Mouse (Mus musculus) MEL (cell line): ENCODE results near the gene Fbxw24.

Experiments used
- CTCF ChIP-seq, 3 experiments: IDR thresholded peaks in 2 of 3; conservative IDR thresholded peaks in 1 of 3; 2 replicates each; pipeline ENCODE4 v1.5.1; 2011 to 2012; ENCODE audit warnings: low read length in 3 of 3, low read depth in 2 of 3, mild to moderate bottlenecking in 2 of 3, improper control_type of control experiment in 1 of 3, inconsistent platforms in 1 of 3, mixed read lengths in 1 of 3, moderate library complexity in 1 of 3; ENCODE audit not compliant: control insufficient read depth in 1 of 3, insufficient read depth in 1 of 3, poor library complexity in 1 of 3, severe bottlenecking in 1 of 3
- MAX ChIP-seq: IDR thresholded peaks from 2 replicates; pipeline ENCODE4 v1.6.1; 2011; ENCODE audit warnings: low read length, improper control_type of control experiment
- MXI1 ChIP-seq: IDR thresholded peaks from 2 replicates; pipeline ENCODE4 v1.6.1; 2011; ENCODE audit warnings: mild to moderate bottlenecking, low read depth, low read length, improper control_type of control experiment
- POLR2A ChIP-seq, 2 experiments: IDR thresholded peaks; 2 replicates each; pipeline ENCODE4 v1.6.1; 2011 to 2012; ENCODE audit warnings: low read length in 2 of 2, mild to moderate bottlenecking in 2 of 2, control low read depth in 1 of 2, improper control_type of control experiment in 1 of 2, low read depth in 1 of 2, moderate library complexity in 1 of 2; ENCODE audit not compliant: control insufficient read depth in 1 of 2, insufficient read depth in 1 of 2, poor library complexity in 1 of 2
- SMC3 ChIP-seq: IDR thresholded peaks from 2 replicates; pipeline ENCODE4 v1.6.1; 2011; ENCODE audit warnings: low read depth, low read length, improper control_type of control experiment
- TAL1 ChIP-seq: IDR thresholded peaks from 2 replicates; pipeline ENCODE4 v1.6.1; 2012; ENCODE audit warnings: mild to moderate bottlenecking, inconsistent platforms, low read length, moderate library complexity, mixed read lengths
- TCF12 ChIP-seq: IDR thresholded peaks from 2 replicates; pipeline ENCODE4 v1.6.1; 2014; ENCODE audit warnings: low read depth, mild to moderate bottlenecking, inconsistent platforms, low read length, improper control_type of control experiment, moderate library complexity
- UBTF ChIP-seq: IDR thresholded peaks from 2 replicates; pipeline ENCODE4 v1.6.1; 2012; ENCODE audit warnings: low read depth, mild to moderate bottlenecking, inconsistent platforms, low read length, improper control_type of control experiment, moderate library complexity, borderline replicate concordance; ENCODE audit not compliant: insufficient read depth
- USF1 ChIP-seq: IDR thresholded peaks from 2 replicates; pipeline ENCODE4 v1.6.1; 2014; ENCODE audit warnings: low read depth, mild to moderate bottlenecking, inconsistent platforms, low read length, improper control_type of control experiment, moderate library complexity

DNA sequence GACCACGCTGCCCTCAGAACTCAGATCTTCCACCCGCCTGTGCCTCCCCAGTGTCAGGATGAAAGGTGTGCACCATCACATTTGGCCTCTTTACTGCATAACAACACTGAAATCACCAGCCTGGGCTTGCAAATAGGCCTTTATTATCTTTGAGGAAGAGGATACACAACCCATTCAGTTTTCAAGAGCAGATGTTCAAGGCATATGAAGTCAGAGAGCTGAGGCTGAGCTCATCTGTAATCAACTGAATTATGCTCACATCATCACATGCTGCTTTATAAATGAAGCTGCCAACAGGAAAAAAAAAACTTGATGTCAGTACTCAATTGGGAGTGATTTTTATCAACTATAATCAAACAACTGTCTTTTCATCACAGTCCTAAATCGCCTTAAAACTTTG lies 73.4 kb downstream of the Fbxw24 start:
- TF ChIP-seq TAL1 = no peak
- TF ChIP-seq MAX = no peak
- no peak for TF ChIP-seq USF1
- TF ChIP-seq SMC3 = no peak
- no peak for TF ChIP-seq CTCF (IDR thresholded peaks at IDR 0.05 in 2 of 3, conservative IDR thresholded peaks at IDR 0.05 in 1 of 3; ENCODE audit: control insufficient read depth in 1 of 3, insufficient read depth in 1 of 3, low read depth in 2 of 3, low read length in 3 of 3, poor library complexity in 1 of 3, severe bottlenecking in 1 of 3)
- no peak for TF ChIP-seq MXI1
- no peak for TF ChIP-seq POLR2A (IDR thresholded peaks at IDR 0.05; ENCODE audit: control insufficient read depth in 1 of 2, insufficient read depth in 1 of 2, low read depth in 1 of 2, low read length in 2 of 2, poor library complexity in 1 of 2)
- TF ChIP-seq UBTF = no peak
- TF ChIP-seq TCF12 = no peak
